Mouse (Mus musculus): ENCODE data around the gene Pik3cb.

Gene Pik3cb

GRCm38 (mm10) chr9:99089904-99090303 is 50.5 kb downstream of the Pik3cb start:
- DNase-seq (ENCODE audit: low read depth, low spot score): no peak

- no peak for DNase-seq (ENCODE audit: low read depth, low spot score)
Observed at GRCm38 (mm10) chr9:99081718-99082117, 58.7 kb downstream of the Pik3cb start.

- DNase-seq (ENCODE audit: low read depth, low spot score): no peak
Observed at GRCm38 (mm10) chr9:99081308-99081707, 59.1 kb downstream of the Pik3cb start.

GRCm38 (mm10) chr9:99080657-99081056 is 59.8 kb downstream of the Pik3cb start:
- DNase-seq (ENCODE audit: low read depth, low spot score): no peak

- DNase-seq (ENCODE audit: low read depth, low spot score): no peak
Observed at GRCm38 (mm10) chr9:99074462-99074861, 66.0 kb downstream of the Pik3cb start.

- no peak for DNase-seq (ENCODE audit: low read depth, low spot score)
Observed at GRCm38 (mm10) chr9:99072538-99072937, 67.9 kb downstream of the Pik3cb start.

- DNase-seq (ENCODE audit: low read depth, low spot score): no peak
Observed at GRCm38 (mm10) chr9:99065311-99065710, 75.1 kb downstream of the Pik3cb start.

- no peak for DNase-seq (ENCODE audit: low read depth, low spot score)
Observed at GRCm38 (mm10) chr9:99064216-99064615, 76.2 kb downstream of the Pik3cb start.

- DNase-seq (ENCODE audit: low read depth, low spot score): peak; percentile 76
Observed at GRCm38 (mm10) chr9:99062544-99062943, 77.9 kb downstream of the Pik3cb start.

GRCm38 (mm10) chr9:99057751-99058150 is 82.7 kb downstream of the Pik3cb start:
- no peak for DNase-seq (ENCODE audit: low read depth, low spot score)

GRCm38 (mm10) chr9:99049760-99050159 is 90.7 kb downstream of the Pik3cb start:
- no peak for DNase-seq (ENCODE audit: low read depth, low spot score)

- no peak for DNase-seq (ENCODE audit: low read depth, low spot score)
Observed at GRCm38 (mm10) chr9:99048724-99049250, 91.6 kb downstream of the Pik3cb start.

- no peak for DNase-seq (ENCODE audit: low read depth, low spot score)
Observed at GRCm38 (mm10) chr9:99044761-99045160, 95.7 kb downstream of the Pik3cb start.

GRCm38 (mm10) chr9:99042641-99043040 is 97.8 kb downstream of the Pik3cb start:
- no peak for DNase-seq (ENCODE audit: low read depth, low spot score)

- no peak for DNase-seq (ENCODE audit: low read depth, low spot score)
Observed at GRCm38 (mm10) chr9:99041994-99042393, 98.4 kb downstream of the Pik3cb start.

- DNase-seq (ENCODE audit: low read depth, low spot score): peak; percentile 48
Observed at GRCm38 (mm10) chr9:99035575-99035974, 104.8 kb downstream of the Pik3cb start, which contains the start of gene Gm1123. Gene Gm1123, minus strand, starts transcription at chr9:99035715.

GRCm38 (mm10) chr9:99034111-99034510 is 106.3 kb downstream of the Pik3cb start:
- DNase-seq (ENCODE audit: low read depth, low spot score): no peak

- DNase-seq (ENCODE audit: low read depth, low spot score): no peak
Observed at GRCm38 (mm10) chr9:99032031-99032430, 108.4 kb downstream of the Pik3cb start.

- peak; percentile 84 for DNase-seq (ENCODE audit: low read depth, low spot score)
Observed at GRCm38 (mm10) chr9:99021751-99022150, 118.7 kb downstream of the Pik3cb start.

GRCm38 (mm10) chr9:99021166-99021565 is 119.3 kb downstream of the Pik3cb start:
- DNase-seq (ENCODE audit: low read depth, low spot score): no peak

GRCm38 (mm10) chr9:99017679-99018078 is 122.7 kb downstream of the Pik3cb start:
- no peak for DNase-seq (ENCODE audit: low read depth, low spot score)

GRCm38 (mm10) chr9:99016759-99017158 is 123.7 kb downstream of the Pik3cb start:
- DNase-seq (ENCODE audit: low read depth, low spot score): no peak

GRCm38 (mm10) chr9:99016301-99016700 is 124.1 kb downstream of the Pik3cb start:
- DNase-seq (ENCODE audit: low read depth, low spot score): no peak

- no peak for DNase-seq (ENCODE audit: low read depth, low spot score)
Observed at GRCm38 (mm10) chr9:99009898-99010199, 130.6 kb downstream of the Pik3cb start.

Measured in R1 (cell line).